Mouse (Mus musculus): ENCODE data around the gene H2-K1. TPM values are rescaled to one million over a fixed set of nuclear protein-coding genes. Genes with fewer than 3 reads are reported as not detected.
"Not testable (repeated sequence)": the region's sequence is repeated elsewhere in the genome, so short reads cannot be mapped to it uniquely, and the experiment has no call there.

The H2-K1 gene
- total RNA-seq, 2 experiments from 2014 or later: 20.7 to 22.5 TPM

- Histone ChIP-seq H3K27ac (peak overlapping the region; percentile 99), H3K4me3 (peak overlapping the region; percentile 99)
- DNase-seq (ENCODE audit: low spot score in 2 of 2): no peak
- TF ChIP-seq CTCF (conservative IDR thresholded peaks at IDR 0.05): no peak
These were observed 25.0 kb upstream of the H2-K1 start for GRCm38 (mm10) chr17:34024861-34025755.

GRCm38 (mm10) chr17:34024317-34024821 lies 24.2 kb upstream of the H2-K1 start, which contains the start of gene Ring1:
Ring1 (minus strand) TSS chr17:34024680.
- H3K4me3 ChIP-seq: peak within 1 kb of the TSS; percentile 99
- peak within 1 kb of the TSS; percentile 99 for H3K27ac ChIP-seq
- TF ChIP-seq CTCF (conservative IDR thresholded peaks at IDR 0.05): no peak
- peak; percentile 85 to 93 for DNase-seq (ENCODE audit: low spot score in 2 of 2)

GRCm38 (mm10) chr17:34023678-34024077 lies 23.5 kb upstream of the H2-K1 start:
- DNase-seq (ENCODE audit: low spot score in 2 of 2): no peak
- peak overlapping the region; percentile 99 for H3K27ac ChIP-seq
- TF ChIP-seq CTCF (conservative IDR thresholded peaks at IDR 0.05): no peak
- peak overlapping the region; percentile 99 for H3K4me3 ChIP-seq

GRCm38 (mm10) chr17:34022987-34023386 lies 22.8 kb upstream of the H2-K1 start:
- DNase-seq (ENCODE audit: low spot score in 2 of 2): no peak
- Histone ChIP-seq H3K27ac (no peak overlapping the region), H3K4me3 (no peak overlapping the region)
- no peak for TF ChIP-seq CTCF (conservative IDR thresholded peaks at IDR 0.05)

- Histone ChIP-seq H3K27ac (no peak overlapping the region), H3K4me3 (no peak overlapping the region)
- no peak for DNase-seq (ENCODE audit: low spot score in 2 of 2)
- no peak for TF ChIP-seq CTCF (conservative IDR thresholded peaks at IDR 0.05)
These were observed 22.3 kb upstream of the H2-K1 start for GRCm38 (mm10) chr17:34022414-34022783.

- no peak for TF ChIP-seq CTCF (conservative IDR thresholded peaks at IDR 0.05)
- H3K4me3 ChIP-seq: no peak overlapping the region
These were observed 21.6 kb upstream of the H2-K1 start for GRCm38 (mm10) chr17:34021539-34022413.

GRCm38 (mm10) chr17:34013436-34013835 lies 13.3 kb upstream of the H2-K1 start:
- no peak for TF ChIP-seq CTCF (conservative IDR thresholded peaks at IDR 0.05)
- no peak for DNase-seq (ENCODE audit: low spot score in 2 of 2)
- Histone ChIP-seq H3K27ac (no peak overlapping the region), H3K4me3 (no peak overlapping the region)

More at GRCm38 (mm10) chr17:34021539-34022413, 21.6 kb upstream of the H2-K1 start:
- no peak for DNase-seq (ENCODE audit: low spot score in 2 of 2)
- no peak overlapping the region for H3K27ac ChIP-seq

- Histone ChIP-seq H3K4me3 (no peak overlapping the region), H3K27ac (no peak overlapping the region)
- no peak for TF ChIP-seq CTCF (conservative IDR thresholded peaks at IDR 0.05)
- no peak for DNase-seq (ENCODE audit: low spot score in 2 of 2)
These were observed 10.0 kb upstream of the H2-K1 start for GRCm38 (mm10) chr17:34010156-34010555.

- no peak for TF ChIP-seq CTCF (conservative IDR thresholded peaks at IDR 0.05)
- no peak overlapping the region for H3K27ac ChIP-seq
- H3K4me3 ChIP-seq: no peak overlapping the region
- DNase-seq (ENCODE audit: low spot score in 2 of 2): no peak
These were observed 6.4 kb upstream of the H2-K1 start for GRCm38 (mm10) chr17:34006570-34006969.

GRCm38 (mm10) chr17:34003426-34003825 lies 3.3 kb upstream of the H2-K1 start:
- Histone ChIP-seq H3K4me3 (no peak overlapping the region), H3K27ac (no peak overlapping the region)
- TF ChIP-seq CTCF (conservative IDR thresholded peaks at IDR 0.05): peak; percentile 78
- DNase-seq (ENCODE audit: low spot score in 2 of 2): peak in 1 of 2 experiments; percentile 44

- not testable (repeated sequence) for H3K27ac ChIP-seq; H3K4me3 ChIP-seq; DNase-seq (ENCODE audit: low spot score in 2 of 2)
These were observed 649 bp upstream of the H2-K1 start for GRCm38 (mm10) chr17:34000796-34001195.

GRCm38 (mm10) chr17:33999341-34000149 lies 602 bp downstream of the H2-K1 start:
- Histone ChIP-seq H3K4me3 (peak overlapping the region; percentile 59), H3K27ac (no peak overlapping the region)
- DNase-seq (ENCODE audit: low spot score in 2 of 2): no peak
- TF ChIP-seq CTCF (conservative IDR thresholded peaks at IDR 0.05): no peak

- H3K27ac ChIP-seq; H3K4me3 ChIP-seq; DNase-seq (ENCODE audit: low spot score in 2 of 2): not testable (repeated sequence)
These were observed 1.4 kb downstream of the H2-K1 start for GRCm38 (mm10) chr17:33998697-33999096.

GRCm38 (mm10) chr17:33997025-33997424 lies 3.1 kb downstream of the H2-K1 start:
- DNase-seq (ENCODE audit: low spot score in 2 of 2); H3K27ac ChIP-seq; H3K4me3 ChIP-seq: not testable (repeated sequence)
